ENCODE assay signal across 14 mouse cellular contexts in the genomic region with DNA sequence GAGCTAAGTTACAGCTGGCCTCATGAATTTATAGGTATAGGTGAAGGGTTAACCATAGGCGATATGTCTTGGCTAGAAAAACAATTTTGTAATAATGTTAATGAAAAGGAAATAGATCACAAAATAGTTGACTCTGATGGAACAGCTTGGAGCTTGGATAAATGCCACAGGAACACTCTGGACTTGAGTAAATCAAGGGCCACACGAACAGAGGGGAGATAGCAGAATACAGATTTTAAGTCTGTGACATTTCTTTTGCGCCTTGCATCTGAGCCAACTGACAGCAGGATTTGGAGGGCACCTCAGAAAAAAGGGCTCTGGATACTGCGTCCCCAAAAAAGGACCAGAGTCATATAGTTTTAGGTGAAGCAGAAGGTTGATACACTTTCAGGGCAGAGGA.
"Had no signal": no experiment of that assay in that cellular context is flagged by ENCODE, and none has a peak within 500 bp of the region (broad histone marks: within the 10 kb centered on the region; RNA-seq: fewer than 3 reads in every experiment).

No protein-coding gene starts in this region.

- H3K36me3 ChIP-seq: limb, embryonic 15.5 days; liver, embryonic 12.5 days; midbrain, embryonic 13.5 days; midbrain, embryonic 15.5 days; neural tube, embryonic 12.5 days; stomach, embryonic 15.5 days had no signal

- H3K9me3 ChIP-seq: limb, embryonic 15.5 days; liver, embryonic 12.5 days; megakaryocyte, embryonic 14.5 days; midbrain, embryonic 13.5 days; midbrain, embryonic 15.5 days; neural tube, embryonic 12.5 days; stomach, embryonic 15.5 days had no signal

- ATAC-seq: liver, embryonic 12.5 days; midbrain, embryonic 13.5 days; midbrain, embryonic 15.5 days had no signal

- H3K27ac ChIP-seq: limb, embryonic 15.5 days; liver, embryonic 12.5 days; liver, embryonic 14.5 days; macrophage; midbrain, embryonic 13.5 days; midbrain, embryonic 15.5 days; neural tube, embryonic 12.5 days; stomach, embryonic 15.5 days; stomach, postnatal 0 days had no signal

- H3K4me3 ChIP-seq: limb, embryonic 15.5 days; liver, embryonic 12.5 days; megakaryocyte, embryonic 14.5 days; midbrain, embryonic 13.5 days; midbrain, embryonic 15.5 days; neural tube, embryonic 12.5 days; stomach, embryonic 15.5 days had no signal

- H3K9ac ChIP-seq: limb, embryonic 15.5 days; liver, embryonic 12.5 days; liver, embryonic 14.5 days; midbrain, embryonic 13.5 days; midbrain, embryonic 15.5 days; neural tube, embryonic 12.5 days; stomach, embryonic 15.5 days had no signal

- H3K27me3 ChIP-seq: limb, embryonic 15.5 days; midbrain, embryonic 13.5 days; midbrain, embryonic 15.5 days; neural tube, embryonic 12.5 days had no signal

- H3K4me2 ChIP-seq: limb, embryonic 15.5 days; liver, embryonic 12.5 days; midbrain, embryonic 11.5 days; midbrain, embryonic 13.5 days; midbrain, embryonic 15.5 days; neural tube, embryonic 12.5 days; stomach, embryonic 15.5 days had no signal

- H3K4me1 ChIP-seq: limb, embryonic 15.5 days; midbrain, embryonic 13.5 days; midbrain, embryonic 15.5 days; neural tube, embryonic 12.5 days; stomach, embryonic 15.5 days had no signal

- DNase-seq: right cerebral cortex, postnatal 14 days; thymus, postnatal 14 days; thymus, postnatal 36 days had no signal
